In genomic region chr19:45235766-45236362, GRCm38 (mm10) we compare ENCODE assay signal across 8 mouse cellular contexts. TPM values are rescaled to one million over a fixed set of nuclear protein-coding genes. Genes with fewer than 3 reads are reported as not detected.
DNase-seq lines count a peak whose midpoint lies in the region; ATAC-seq lines count a peak whose summit lies in the region.

Gene Lbx1, minus strand, starts transcription at chr19:45235812.

- ATAC-seq in liver, embryonic 11.5 days (replicated peaks; ENCODE audit: low FRiP score): no peak
- peak; percentile 82 for ATAC-seq in neural tube, embryonic 14.5 days (ENCODE audit: low read depth)

- peaks cover 9% of the 10 kb centered on the region for H3K4me1 ChIP-seq in liver, embryonic 11.5 days (replicated peaks; ENCODE audit: control insufficient read depth, insufficient read depth, low read length)
- H3K4me1 ChIP-seq in forebrain, embryonic 10.5 days: peaks cover 44% of the 10 kb centered on the region
- H3K4me1 ChIP-seq in neural tube, embryonic 14.5 days (ENCODE audit: control insufficient read depth, insufficient read depth, low read length): 0 out of 2 replicates have a peak, but pooled peaks cover 14% of the 10 kb centered on the region

- DNase-seq in liver, embryonic 11.5 days (ENCODE audit: low spot score): no peak
- no peak for DNase-seq in liver
- DNase-seq in forebrain, embryonic 10.5 days (ENCODE audit: extremely low spot score, low spot score): peak; percentile 56
- peak; percentile 29 for DNase-seq in induced T-regulatory cell, adult 2 months (ENCODE audit: low read depth)
- no peak for DNase-seq in spleen, postnatal 10 days (ENCODE audit: low spot score in 2 of 2)
- no peak for DNase-seq in thymus, postnatal 25 days
- DNase-seq in right cerebral cortex, adult 2 months (ENCODE audit: low spot score in 2 of 2): no peak

- H3K9ac ChIP-seq in liver, embryonic 11.5 days (ENCODE audit: low read depth, low read length): no peak within 1 kb of the TSS
- H3K9ac ChIP-seq in neural tube, embryonic 14.5 days (replicated peaks; ENCODE audit: low read depth, low read length): peak within 1 kb of the TSS; percentile 92

- no peaks in the 10 kb centered on the region for H3K9me3 ChIP-seq in liver, embryonic 11.5 days (ENCODE audit: control insufficient read depth, low read length)
- H3K9me3 ChIP-seq in forebrain, embryonic 10.5 days: no peaks in the 10 kb centered on the region
- no peaks in the 10 kb centered on the region for H3K9me3 ChIP-seq in neural tube, embryonic 14.5 days (ENCODE audit: control insufficient read depth, low read length)

- peak within 1 kb of the TSS; percentile 10 for H3K4me3 ChIP-seq in liver, embryonic 11.5 days (ENCODE audit: low read depth, low read length)
- peak within 1 kb of the TSS; percentile 36 for H3K4me3 ChIP-seq in forebrain, embryonic 10.5 days
- peak within 1 kb of the TSS; percentile 65 for H3K4me3 ChIP-seq in neural tube, embryonic 14.5 days (ENCODE audit: low read depth, low read length)

- no peak within 1 kb of the TSS for H3K27ac ChIP-seq in liver, embryonic 11.5 days (ENCODE audit: low read depth, low read length)
- no peak within 1 kb of the TSS for H3K27ac ChIP-seq in forebrain, embryonic 10.5 days
- peak within 1 kb of the TSS; percentile 97 for H3K27ac ChIP-seq in neural tube, embryonic 14.5 days (ENCODE audit: low read depth, low read length)

- no peaks in the 10 kb centered on the region for H3K36me3 ChIP-seq in liver, embryonic 11.5 days (ENCODE audit: control insufficient read depth, insufficient read depth, low read length)
- H3K36me3 ChIP-seq in forebrain, embryonic 10.5 days (replicated peaks): no peaks in the 10 kb centered on the region
- no peaks in the 10 kb centered on the region for H3K36me3 ChIP-seq in neural tube, embryonic 14.5 days (ENCODE audit: control insufficient read depth, insufficient read depth, low read length)

- peak within 1 kb of the TSS; percentile 56 for H3K4me2 ChIP-seq in liver, embryonic 11.5 days
- peak within 1 kb of the TSS; percentile 57 for H3K4me2 ChIP-seq in neural tube, embryonic 14.5 days (ENCODE audit: low read depth, low read length)

- peaks cover 99% of the 10 kb centered on the region for H3K27me3 ChIP-seq in liver, embryonic 11.5 days (replicated peaks; ENCODE audit: control insufficient read depth, insufficient read depth, low read length)
- H3K27me3 ChIP-seq in forebrain, embryonic 10.5 days (ENCODE audit: poor library complexity, severe bottlenecking): peaks cover 100% of the 10 kb centered on the region
- peaks cover 21% of the 10 kb centered on the region for H3K27me3 ChIP-seq in neural tube, embryonic 14.5 days (ENCODE audit: control insufficient read depth, insufficient read depth, low read length)

- under 1% methylated on average over 30 of the region's 30 CpGs for WGBS in liver, embryonic 11.5 days
- under 1% methylated on average over 30 of the region's 30 CpGs for WGBS in forebrain, embryonic 10.5 days
- 0% methylated on average over 30 of the region's 30 CpGs for WGBS in neural tube, embryonic 14.5 days

RNA-seq across cellular contexts. Expression of gene Lbx1, which starts in this region (rescaled TPM):
- polyA plus RNA-seq in liver, embryonic 11.5 days (2014; fragmentation: Nextera tagmentation; extraction: Ambion mirVana): 0.14 and 0.58 TPM in 2 replicates
- polyA plus RNA-seq in forebrain, embryonic 10.5 days (2016; fragmentation: Nextera tagmentation; extraction: Ambion mirVana): not detected in 2 replicates
- 23.0 and 24.3 TPM in 2 replicates for polyA plus RNA-seq in neural tube, embryonic 14.5 days (2014; fragmentation: Nextera tagmentation; extraction: Ambion mirVana)

Comparison
In these comparisons a context has a peak if more than half of its experiments do, and no peak if none do; other contexts are left out.
1. RNA of gene Lbx1 (polyA plus RNA-seq): 23.0 to 24.3 TPM in neural tube, embryonic 14.5 days; 0.14 to 0.58 TPM in liver, embryonic 11.5 days and not detected in forebrain, embryonic 10.5 days; every median in the first group is over 10 times any median in the second.
2. Peak in DNase-seq and H3K4me3 ChIP-seq in forebrain, embryonic 10.5 days; RNA of the gene not detected or under 1 TPM.
3. H3K4me3 ChIP-seq: peak in every context shown above with its lines; median percentile 65 in neural tube, embryonic 14.5 days; 36 in forebrain, embryonic 10.5 days; 10 in liver, embryonic 11.5 days.